Mouse (Mus musculus): ENCODE measurements at regions not wholly inside any gene's neighbourhood (a gene's known extent, or its start where the extent isn't known, plus 50 kb on each side); places are given as distances from the start of the nearest gene placed in this dataset.

- DNase-seq (ENCODE audit: low spot score): no peak
Observed at GRCm38 (mm10) chr8:91876161-91876560, 74.3 kb upstream of the Irx3 start.

- DNase-seq (ENCODE audit: low spot score): no peak
Observed at GRCm38 (mm10) chr8:91873232-91873631, 71.4 kb upstream of the Irx3 start.

- DNase-seq (ENCODE audit: low spot score): no peak
Observed at GRCm38 (mm10) chr8:91872278-91873115, 70.6 kb upstream of the Irx3 start.

GRCm38 (mm10) chr8:91867069-91867468 is 65.2 kb upstream of the Irx3 start:
- DNase-seq (ENCODE audit: low spot score): no peak

GRCm38 (mm10) chr8:91866076-91866475 is 64.2 kb upstream of the Irx3 start:
- DNase-seq (ENCODE audit: low spot score): no peak

GRCm38 (mm10) chr8:91865361-91865760 is 63.5 kb upstream of the Irx3 start:
- DNase-seq (ENCODE audit: low spot score): no peak

GRCm38 (mm10) chr8:91863505-91863904 is 61.6 kb upstream of the Irx3 start:
- no peak for DNase-seq (ENCODE audit: low spot score)

GRCm38 (mm10) chr8:91855881-91856280 is 54.0 kb upstream of the Irx3 start:
- no peak for DNase-seq (ENCODE audit: low spot score)

GRCm38 (mm10) chr8:91854369-91854768 is 52.5 kb upstream of the Irx3 start:
- no peak for DNase-seq (ENCODE audit: low spot score)

GRCm38 (mm10) chr8:91853803-91854202 is 51.9 kb upstream of the Irx3 start:
- no peak for DNase-seq (ENCODE audit: low spot score)

GRCm38 (mm10) chr8:91853336-91853735 is 51.5 kb upstream of the Irx3 start:
- DNase-seq (ENCODE audit: low spot score): no peak
